Mouse (Mus musculus) cerebellum, postnatal 4 days (tissue): ENCODE measurements around the gene Gphn.

ENCODE experiments used
- DNase-seq, 2 experiments: peaks; one replicate each; pipeline ENCODE4 v3.0.0; 2022; ENCODE audit warnings: low spot score in 2 of 2, mixed read lengths in 1 of 2

The Gphn gene

GRCm38 (mm10) chr12:78693281-78693680 lies 467.1 kb downstream of the Gphn start:
- no peak for DNase-seq

- DNase-seq = no peak
These were observed 491.6 kb downstream of the Gphn start for GRCm38 (mm10) chr12:78717783-78718182.

GRCm38 (mm10) chr12:78727723-78728122 lies 501.5 kb downstream of the Gphn start:
- DNase-seq = no peak
